Mouse (Mus musculus): Measurements from ENCODE around the gene Uso1. TPM values are rescaled to one million over a fixed set of nuclear protein-coding genes. Genes with fewer than 3 reads are reported as not detected.

The Uso1 gene
- total and polyA plus RNA-seq, 2 experiments from 2014 or later, result 10.8 to 24.9 TPM

GRCm38 (mm10) chr5:92245483-92245882 is 107.7 kb downstream of the Uso1 start:
- ATAC-seq (ENCODE audit: insufficient read depth, low read depth), result no peak
- no peak overlapping the region for H3K9ac ChIP-seq (replicated peaks; ENCODE audit: low read depth, low read length)
- H3K9me3 ChIP-seq (replicated peaks; ENCODE audit: control insufficient read depth, low read length), result 0 out of 2 replicates have a peak, but pooled peaks cover 7% of the 10 kb centered on the region
- no peak for DNase-seq (ENCODE audit: low spot score)
- H3K27ac ChIP-seq (ENCODE audit: low read depth), result no peak overlapping the region
- H3K4me1 ChIP-seq (ENCODE audit: control insufficient read depth, insufficient read depth), result no peaks in the 10 kb centered on the region
- no peaks in the 10 kb centered on the region for H3K36me3 ChIP-seq (replicated peaks; ENCODE audit: control insufficient read depth, insufficient read depth, low read length)
- no peak overlapping the region for H3K4me2 ChIP-seq (ENCODE audit: low read depth, low read length)
- 84% methylated on average over 9 of the region's 9 CpGs for WGBS
- no peak overlapping the region for H3K4me3 ChIP-seq (ENCODE audit: low read depth, low read length)
- H3K27me3 ChIP-seq (ENCODE audit: control insufficient read depth, insufficient read depth, low read length), result no peaks in the 10 kb centered on the region
- no peak for TF ChIP-seq CTCF (IDR thresholded peaks at IDR 0.05; ENCODE audit: low read depth)
- no peak for TF ChIP-seq EP300 (IDR thresholded peaks at IDR 0.05; ENCODE audit: low read depth)

GRCm38 (mm10) chr5:92248614-92249013 is 110.9 kb downstream of the Uso1 start:
- no peak for ATAC-seq (ENCODE audit: insufficient read depth, low read depth)
- 70% methylated on average over 11 of the region's 11 CpGs for WGBS
- TF ChIP-seq CTCF (IDR thresholded peaks at IDR 0.05; ENCODE audit: low read depth), result no peak
- no peak for TF ChIP-seq EP300 (IDR thresholded peaks at IDR 0.05; ENCODE audit: low read depth)

GRCm38 (mm10) chr5:92252031-92252430 is 114.3 kb downstream of the Uso1 start:
- DNase-seq (ENCODE audit: low spot score) (no peak), ATAC-seq (ENCODE audit: insufficient read depth, low read depth) (no peak)
- 86% methylated on average over 6 of the region's 6 CpGs for WGBS
- no peaks in the 10 kb centered on the region for H3K4me1 ChIP-seq (ENCODE audit: control insufficient read depth, insufficient read depth)
- H3K9me3 ChIP-seq (replicated peaks; ENCODE audit: control insufficient read depth, low read length), result 0 out of 2 replicates have a peak, but pooled peaks cover 7% of the 10 kb centered on the region
- H3K27me3 ChIP-seq (ENCODE audit: control insufficient read depth, insufficient read depth, low read length), result no peaks in the 10 kb centered on the region
- TF ChIP-seq EP300 (IDR thresholded peaks at IDR 0.05; ENCODE audit: low read depth) (no peak), CTCF (IDR thresholded peaks at IDR 0.05; ENCODE audit: low read depth) (no peak)
- no peak overlapping the region for H3K4me2 ChIP-seq (ENCODE audit: low read depth, low read length)
- no peaks in the 10 kb centered on the region for H3K36me3 ChIP-seq (replicated peaks; ENCODE audit: control insufficient read depth, insufficient read depth, low read length)
- H3K4me3 ChIP-seq (ENCODE audit: low read depth, low read length), result no peak overlapping the region
- no peak overlapping the region for H3K27ac ChIP-seq (ENCODE audit: low read depth)
- no peak overlapping the region for H3K9ac ChIP-seq (replicated peaks; ENCODE audit: low read depth, low read length)

More at GRCm38 (mm10) chr5:92248614-92249013, 110.9 kb downstream of the Uso1 start:
- Histone ChIP-seq H3K27ac (ENCODE audit: low read depth) (no peak overlapping the region), H3K36me3 (replicated peaks; ENCODE audit: control insufficient read depth, insufficient read depth, low read length) (no peaks in the 10 kb centered on the region), H3K4me2 (ENCODE audit: low read depth, low read length) (no peak overlapping the region), H3K27me3 (ENCODE audit: control insufficient read depth, insufficient read depth, low read length) (no peaks in the 10 kb centered on the region), H3K4me1 (ENCODE audit: control insufficient read depth, insufficient read depth) (no peaks in the 10 kb centered on the region), H3K9ac (replicated peaks; ENCODE audit: low read depth, low read length) (no peak overlapping the region), H3K4me3 (ENCODE audit: low read depth, low read length) (no peak overlapping the region), H3K9me3 (replicated peaks; ENCODE audit: control insufficient read depth, low read length) (0 out of 2 replicates have a peak, but pooled peaks cover 7% of the 10 kb centered on the region)
- no peak for DNase-seq (ENCODE audit: low spot score)

Other genes starting within 250 kb of the Uso1 start
- gene Rchy1, start 174.9 kb upstream of the Uso1 start, total RNA-seq (2014; rRNA removed; ENCODE audit: low replicate concordance), result 20.4 and 25.2 TPM in 2 replicates
- 64.6 and 65.8 TPM in 2 replicates for gene Rchy1, start 174.9 kb upstream of the Uso1 start, polyA plus RNA-seq (2015; fragmentation: Nextera tagmentation; extraction: Ambion mirVana)
- gene Odaph, start 150.5 kb upstream of the Uso1 start, total RNA-seq (2014; rRNA removed; ENCODE audit: low replicate concordance), result not detected in 2 replicates
- gene Odaph, start 150.5 kb upstream of the Uso1 start, polyA plus RNA-seq (2015; fragmentation: Nextera tagmentation; extraction: Ambion mirVana), result not detected in 2 replicates
- 1.8 and 5.0 TPM in 2 replicates for gene Cdkl2, start 94.1 kb upstream of the Uso1 start, total RNA-seq (2014; rRNA removed; ENCODE audit: low replicate concordance)
- gene Cdkl2, start 94.1 kb upstream of the Uso1 start, polyA plus RNA-seq (2015; fragmentation: Nextera tagmentation; extraction: Ambion mirVana), result 0.75 and 0.77 TPM in 2 replicates
- gene G3bp2, start 54.2 kb upstream of the Uso1 start, total RNA-seq (2014; rRNA removed; ENCODE audit: low replicate concordance), result 32.1 and 46.9 TPM in 2 replicates
- 111 and 119 TPM in 2 replicates for gene G3bp2, start 54.2 kb upstream of the Uso1 start, polyA plus RNA-seq (2015; fragmentation: Nextera tagmentation; extraction: Ambion mirVana)
- not detected in 2 replicates for gene U90926, start 77.5 kb downstream of the Uso1 start, total RNA-seq (2014; rRNA removed; ENCODE audit: low replicate concordance)
- not detected in 2 replicates for gene U90926, start 77.5 kb downstream of the Uso1 start, polyA plus RNA-seq (2015; fragmentation: Nextera tagmentation; extraction: Ambion mirVana)
- 0.31 TPM in 1 of 2 replicates, not detected in the other for gene Ppef2, start 118.3 kb downstream of the Uso1 start, total RNA-seq (2014; rRNA removed; ENCODE audit: low replicate concordance)
- 0.07 TPM in 1 of 2 replicates, not detected in the other for gene Ppef2, start 118.3 kb downstream of the Uso1 start, polyA plus RNA-seq (2015; fragmentation: Nextera tagmentation; extraction: Ambion mirVana)
- 5.7 and 9.7 TPM in 2 replicates for gene Naaa, start 140.2 kb downstream of the Uso1 start, total RNA-seq (2014; rRNA removed; ENCODE audit: low replicate concordance)
- gene Naaa, start 140.2 kb downstream of the Uso1 start, polyA plus RNA-seq (2015; fragmentation: Nextera tagmentation; extraction: Ambion mirVana), result 6.4 and 7.5 TPM in 2 replicates
- gene Sdad1, start 172.5 kb downstream of the Uso1 start, total RNA-seq (2014; rRNA removed; ENCODE audit: low replicate concordance), result 34.0 and 37.0 TPM in 2 replicates
- 13.7 and 13.8 TPM in 2 replicates for gene Sdad1, start 172.5 kb downstream of the Uso1 start, polyA plus RNA-seq (2015; fragmentation: Nextera tagmentation; extraction: Ambion mirVana)
- gene Cxcl9, start 190.1 kb downstream of the Uso1 start, total RNA-seq (2014; rRNA removed; ENCODE audit: low replicate concordance), result not detected in 2 replicates
- gene Cxcl9, start 190.1 kb downstream of the Uso1 start, polyA plus RNA-seq (2015; fragmentation: Nextera tagmentation; extraction: Ambion mirVana), result 0.07 and 0.12 TPM in 2 replicates
- gene Art3, start 193.9 kb downstream of the Uso1 start, total RNA-seq (2014; rRNA removed; ENCODE audit: low replicate concordance), result 186 and 226 TPM in 2 replicates
- 294 and 306 TPM in 2 replicates for gene Art3, start 193.9 kb downstream of the Uso1 start, polyA plus RNA-seq (2015; fragmentation: Nextera tagmentation; extraction: Ambion mirVana)
- gene Cxcl10, start 211.0 kb downstream of the Uso1 start, total RNA-seq (2014; rRNA removed; ENCODE audit: low replicate concordance), result 0.81 and 9.7 TPM in 2 replicates
- gene Cxcl10, start 211.0 kb downstream of the Uso1 start, polyA plus RNA-seq (2015; fragmentation: Nextera tagmentation; extraction: Ambion mirVana), result 0.56 and 0.60 TPM in 2 replicates